Mouse (Mus musculus) urinary bladder, adult 18-20 months (tissue): ENCODE data around the gene Dtnbp1.
A peak's percentile ranks its signal among the peaks of the same experiment; 100 is the strongest.

ENCODE experiments used
- DNase-seq, 2 experiments: peaks; one replicate each; pipeline ENCODE4 v3.0.0; 2022; ENCODE audit warnings: low spot score in 2 of 2, mixed read lengths in 2 of 2

Dtnbp1 gene

DNA sequence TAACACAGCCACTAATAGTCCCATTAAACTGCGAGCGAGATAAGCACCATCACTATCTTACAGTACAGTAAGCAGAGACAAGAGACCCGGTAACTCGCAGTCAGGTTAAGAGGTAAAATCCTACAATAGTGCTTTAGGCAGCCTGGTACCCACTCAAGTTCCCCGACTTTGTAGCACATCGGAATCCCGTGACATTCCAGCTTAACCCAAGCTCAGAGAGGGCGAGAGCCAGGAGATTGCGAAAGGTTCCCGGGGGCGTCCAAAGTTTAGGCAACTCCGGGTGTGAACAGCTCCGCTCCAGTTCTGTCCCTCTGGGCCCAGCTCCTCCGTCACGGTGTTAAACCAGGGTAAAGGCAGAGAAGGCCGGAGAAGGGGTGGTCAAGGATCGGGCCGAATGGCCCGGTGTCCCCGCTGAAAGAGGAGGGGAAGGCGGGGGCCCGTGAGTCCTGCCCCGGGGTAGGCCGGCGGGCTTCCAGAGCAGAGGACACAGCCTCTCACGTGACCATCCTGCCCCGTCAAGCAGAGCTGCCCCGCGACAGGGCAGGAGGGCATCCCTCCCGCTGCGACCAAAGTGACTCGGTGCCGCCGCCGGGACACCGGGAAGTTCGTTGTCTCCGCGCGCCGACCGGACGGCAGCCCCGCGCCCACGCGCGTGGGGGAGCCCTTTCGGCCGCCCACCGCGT lies 578 bp downstream of the Dtnbp1 start:
- peak; percentile 74 to 85 for DNase-seq

DNA sequence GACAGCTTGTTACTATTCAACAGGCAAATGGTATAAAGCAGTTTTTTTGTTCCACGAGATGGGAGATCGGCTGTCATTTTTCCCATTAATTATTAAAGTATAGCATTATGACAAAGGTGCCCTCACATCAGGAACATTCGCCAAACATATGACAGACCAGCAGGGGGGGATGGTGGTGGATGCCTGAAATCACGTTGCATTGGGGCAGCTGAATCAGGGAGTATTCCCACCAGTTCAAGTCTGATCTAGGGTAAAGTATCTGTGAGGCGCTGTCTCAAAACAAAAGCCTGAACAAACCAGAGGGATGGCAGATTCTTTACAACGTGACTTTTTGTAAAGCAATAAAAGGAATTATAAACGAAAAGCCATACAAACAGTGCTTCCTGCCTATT lies 1.1 kb downstream of the Dtnbp1 start:
- DNase-seq, result no peak

- no peak for DNase-seq
Observed at GRCm38 (mm10) chr13:44999211-44999610, 2.7 kb downstream of the Dtnbp1 start.

- no peak for DNase-seq
Observed at GRCm38 (mm10) chr13:44996339-44996738, 5.6 kb downstream of the Dtnbp1 start.

DNA sequence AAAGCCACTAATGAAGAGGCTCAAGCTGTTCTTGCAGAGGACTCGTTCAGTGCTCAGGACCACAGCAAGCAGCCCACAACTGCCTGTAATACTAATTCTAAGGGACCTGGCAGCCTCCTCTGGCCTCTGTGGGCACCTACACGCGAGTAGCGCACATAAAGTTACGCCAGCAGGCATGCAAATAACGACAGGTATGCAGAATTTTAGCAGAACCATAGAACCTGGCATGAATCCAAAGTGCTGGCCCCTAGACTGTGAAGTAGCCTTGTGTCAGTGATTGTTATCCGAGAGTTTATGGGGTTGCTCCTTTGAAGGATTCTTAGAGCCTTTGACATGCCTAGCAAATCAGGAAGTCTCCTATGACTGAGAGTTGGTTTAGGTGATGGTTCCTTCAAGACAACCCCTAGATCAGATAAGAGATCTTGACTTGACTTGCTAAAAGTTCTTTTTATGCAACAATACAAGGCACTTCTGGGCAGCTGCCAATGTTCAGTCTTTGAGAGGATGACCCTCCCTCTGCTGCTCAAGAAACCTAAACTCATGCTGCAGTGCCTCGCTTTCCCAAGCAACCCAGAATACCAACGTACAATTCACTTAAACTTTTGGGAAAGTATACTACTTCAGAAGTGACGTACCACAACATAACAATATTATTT lies 9.3 kb downstream of the Dtnbp1 start:
- DNase-seq, result no peak

- DNase-seq, result no peak
Observed at GRCm38 (mm10) chr13:44991936-44992335, 10.0 kb downstream of the Dtnbp1 start.

GRCm38 (mm10) chr13:44990073-44990682 lies 11.8 kb downstream of the Dtnbp1 start:
- no peak for DNase-seq

GRCm38 (mm10) chr13:44986352-44986751 lies 15.6 kb downstream of the Dtnbp1 start:
- no peak for DNase-seq

DNA sequence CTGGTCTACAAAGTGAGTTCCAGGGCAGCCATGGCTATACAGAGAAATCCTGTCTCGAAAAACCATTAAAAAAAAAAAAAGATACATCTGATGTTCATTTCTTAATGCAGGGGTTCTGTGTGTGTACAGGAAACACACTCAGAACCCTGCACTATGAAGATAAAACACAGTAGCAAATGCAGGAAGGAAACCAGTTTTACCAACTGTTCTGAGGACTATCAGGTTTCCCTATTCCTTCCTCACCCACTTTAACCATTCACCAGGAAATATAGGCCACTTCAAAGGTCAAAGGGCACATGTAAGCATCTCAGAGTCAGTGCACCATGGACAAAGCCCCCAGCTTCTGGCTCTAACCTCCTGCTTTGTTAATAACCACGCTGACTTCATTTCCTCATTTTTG lies 16.6 kb downstream of the Dtnbp1 start:
- DNase-seq, result no peak

GRCm38 (mm10) chr13:44983635-44984401 lies 18.1 kb downstream of the Dtnbp1 start:
- no peak for DNase-seq

GRCm38 (mm10) chr13:44982799-44983198 lies 19.1 kb downstream of the Dtnbp1 start:
- DNase-seq, result no peak

DNA sequence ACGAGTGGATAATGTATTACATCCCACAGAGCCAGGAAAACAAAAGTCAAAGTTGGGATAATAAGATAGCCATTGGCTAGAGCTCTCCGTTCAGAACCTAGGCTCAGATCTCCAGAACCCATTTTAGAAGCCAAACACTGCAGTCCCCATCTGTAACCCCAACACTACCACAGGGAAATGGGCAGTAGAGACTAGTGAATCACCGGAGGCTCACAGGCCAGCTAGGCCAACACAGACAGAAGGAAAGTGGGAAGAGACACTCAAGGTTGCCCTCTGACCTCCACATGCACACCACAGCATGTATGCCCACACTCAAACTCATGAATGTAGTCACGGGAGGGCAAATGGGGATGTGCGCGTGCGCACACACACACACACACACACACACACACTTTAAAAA lies 22.5 kb downstream of the Dtnbp1 start:
- no peak for DNase-seq

DNA sequence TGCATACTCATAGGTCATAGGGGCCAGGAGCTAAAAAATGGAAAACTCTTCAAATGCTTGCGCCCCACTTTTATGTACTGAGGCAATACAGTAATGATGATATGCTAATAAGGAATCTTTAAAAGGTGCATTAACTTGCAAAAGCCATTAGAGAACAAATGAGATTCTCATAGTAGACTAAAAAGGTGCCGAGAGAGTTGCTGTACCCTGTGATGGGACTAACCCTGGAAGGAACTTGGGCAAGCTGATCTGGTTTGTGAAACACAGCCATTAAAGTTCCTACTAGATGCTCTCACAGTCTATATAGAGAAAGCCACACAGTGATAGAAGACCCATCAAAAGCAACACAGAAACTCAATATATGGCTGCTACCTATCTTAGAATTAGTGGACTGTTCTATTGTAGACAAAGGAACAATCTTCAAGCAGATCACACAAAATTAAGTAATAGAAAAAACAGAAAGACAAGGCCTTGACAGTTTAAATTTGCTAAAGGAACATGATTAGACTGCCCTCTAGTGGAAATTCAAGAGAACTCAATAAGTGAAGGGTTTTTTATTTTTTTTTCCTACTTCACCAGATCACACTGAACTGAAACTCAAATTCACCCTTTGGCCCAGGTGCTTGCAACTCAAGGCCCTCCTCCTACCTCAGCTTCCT lies 24.3 kb downstream of the Dtnbp1 start:
- no peak for DNase-seq

- DNase-seq, result no peak
Observed at GRCm38 (mm10) chr13:44977059-44977458, 24.9 kb downstream of the Dtnbp1 start.

DNA sequence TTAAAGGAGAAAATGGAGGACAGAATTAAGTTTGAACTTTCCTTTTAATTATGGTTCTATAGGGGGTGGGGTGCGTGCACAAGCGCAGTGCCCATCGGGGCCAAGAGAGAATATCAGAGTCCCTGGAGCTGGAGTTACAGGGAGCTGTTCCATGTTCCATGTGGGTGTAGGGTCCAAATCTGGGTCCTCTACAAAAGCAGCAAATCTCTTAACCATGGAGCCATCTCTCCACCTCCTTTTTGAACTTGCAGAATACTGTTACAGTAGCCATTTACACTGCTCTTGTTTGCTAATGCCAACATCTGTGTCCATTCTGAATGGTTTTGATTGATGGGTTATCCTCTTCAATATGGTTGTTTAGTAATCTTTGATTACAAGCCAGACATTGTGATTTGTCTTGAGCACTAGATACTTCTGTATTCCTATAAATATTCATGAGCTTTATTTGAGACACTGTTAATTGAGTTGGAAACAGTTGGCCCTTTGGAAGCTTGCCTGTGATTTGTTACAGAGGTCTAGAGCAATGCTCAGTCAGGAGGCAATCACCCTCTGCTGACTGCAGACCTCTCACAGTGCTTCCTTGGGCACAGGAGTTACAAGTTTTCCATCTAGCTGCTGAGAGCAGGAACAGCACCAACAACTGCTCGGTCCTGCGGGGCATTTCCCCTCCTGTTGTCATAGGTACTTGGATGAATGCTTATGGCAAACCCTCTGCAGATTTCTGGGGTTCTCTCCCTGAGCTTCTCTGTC lies 41.2 kb downstream of the Dtnbp1 start:
- DNase-seq, result no peak

GRCm38 (mm10) chr13:44957049-44957448 lies 44.9 kb downstream of the Dtnbp1 start:
- DNase-seq, result no peak

- DNase-seq, result no peak
Observed at GRCm38 (mm10) chr13:44955781-44956180, 46.2 kb downstream of the Dtnbp1 start.

DNA sequence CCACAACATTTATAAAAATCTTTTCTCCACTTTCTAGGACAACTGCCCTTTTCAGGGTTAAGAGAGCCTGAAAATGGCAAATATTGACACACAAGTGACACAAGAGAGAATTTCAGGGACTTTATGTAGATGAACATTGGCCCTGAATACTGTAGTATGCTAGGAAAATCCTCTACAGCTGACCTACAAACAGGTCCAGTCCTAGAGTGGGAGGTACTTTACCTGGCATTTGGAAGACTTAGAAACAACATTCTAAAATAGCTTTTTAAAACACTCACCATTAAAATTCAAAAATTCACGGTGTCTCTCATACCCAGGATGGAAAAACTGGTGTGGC lies 47.7 kb downstream of the Dtnbp1 start:
- no peak for DNase-seq

DNA sequence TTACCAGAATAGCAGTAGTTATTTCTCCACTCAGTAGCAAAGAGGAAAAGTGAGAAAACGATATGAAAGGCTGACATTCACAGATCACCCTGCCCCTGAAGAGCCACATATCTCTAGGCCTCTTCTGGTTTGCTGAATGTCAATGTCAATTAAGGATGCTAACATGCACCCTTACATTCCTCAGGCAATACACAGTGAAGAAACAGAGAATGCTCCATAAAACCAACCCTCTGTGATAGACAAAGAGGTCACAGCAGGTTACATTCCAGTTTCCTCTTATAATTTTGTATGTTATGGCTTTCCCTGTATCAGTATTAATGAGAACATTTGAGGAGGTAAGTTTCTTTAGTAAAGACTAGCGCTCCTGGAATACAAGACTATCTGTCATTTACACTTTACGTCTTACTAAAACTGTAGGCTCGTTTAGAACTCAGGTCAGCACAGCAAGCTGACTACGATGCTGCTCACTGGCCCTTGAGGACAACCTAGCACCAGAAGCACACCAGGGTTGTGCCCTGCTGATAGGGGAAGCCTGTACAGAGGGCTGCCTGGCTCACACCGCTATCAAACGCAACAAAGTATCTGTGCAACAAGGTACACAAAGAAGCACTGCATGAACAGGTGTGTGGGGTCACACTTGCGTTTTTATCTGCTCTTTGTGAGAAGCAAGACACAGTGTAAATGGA lies 48.3 kb downstream of the Dtnbp1 start:
- no peak for DNase-seq

- DNase-seq, result peak in 1 of 2 experiments; percentile 12
Observed at GRCm38 (mm10) chr13:44952393-44953086, 49.4 kb downstream of the Dtnbp1 start.
